Comparison of ENCODE assay signal across 22 mouse cellular contexts in genomic region chrX:57303188-57303878, GRCm38 (mm10). TPM values are rescaled to one million over a fixed set of nuclear protein-coding genes. Genes with fewer than 3 reads are reported as not detected.
DNase-seq lines count a peak whose midpoint lies in the region; ATAC-seq and TF ChIP-seq lines count a peak whose summit lies in the region.
"Had no signal": no experiment of that assay in that cellular context is flagged by ENCODE, and none has a peak within 500 bp of the region (broad histone marks: within the 10 kb centered on the region; RNA-seq: fewer than 3 reads in every experiment).

No protein-coding gene starts in this region.

- TF ChIP-seq EP300 in heart, adult 2 months (IDR thresholded peaks at IDR 0.05; ENCODE audit: insufficient read depth, low read depth, low read length): no peak

- 0 out of 2 replicates have a peak overlapping the region, but pooled peaks have one; percentile 6 for H3K27ac ChIP-seq in brown adipose tissue, adult 24 weeks (replicated peaks; ENCODE audit: low read depth, low read length)
- H3K27ac ChIP-seq in hindbrain, embryonic 11.5 days (ENCODE audit: low read depth, low read length): no peak overlapping the region
- H3K27ac ChIP-seq in heart, adult 2 months: no peak overlapping the region
- H3K27ac ChIP-seq in left cerebral cortex, adult 2 months: no peak overlapping the region
- H3K27ac ChIP-seq: forebrain, embryonic 15.5 days; liver, embryonic 12.5 days; midbrain, embryonic 12.5 days had no signal

- no peaks in the 10 kb centered on the region for H3K36me3 ChIP-seq in hindbrain, embryonic 11.5 days (ENCODE audit: control insufficient read depth, insufficient read depth, low read length)
- H3K36me3 ChIP-seq in heart, adult 2 months (ENCODE audit: control insufficient read depth, insufficient read depth, low read length): peaks cover 4% of the 10 kb centered on the region; the same call in 1 of the 2 replicates
- H3K36me3 ChIP-seq: forebrain, embryonic 15.5 days; G1E; liver, embryonic 12.5 days; midbrain, embryonic 12.5 days had no signal

- 0 out of 2 replicates have a peak, but pooled peaks have one; percentile 44 for ATAC-seq in monocyte, adult 5-6 weeks (replicated peaks; ENCODE audit: insufficient number of reproducible peaks, low FRiP score, low TSS enrichment, poor library complexity, severe bottlenecking)
- no peak for ATAC-seq in hindbrain, embryonic 11.5 days (ENCODE audit: low FRiP score)
- ATAC-seq: CD4-positive, CD25-positive, alpha-beta regulatory T cell, adult 4 months; forebrain, embryonic 15.5 days; liver, embryonic 12.5 days had no signal

- intact Hi-C loops in heart, adult 2 months (cut with DNase I): loop anchor here (10.0 kb wide), 1 partner anchor 249 kb away; the partner anchor contains the start of gene Htatsf1
- intact Hi-C loops in left cerebral cortex, adult 2 months (cut with DNase I): no loop called here

- no peaks in the 10 kb centered on the region for H3K9me3 ChIP-seq in hindbrain, embryonic 11.5 days (ENCODE audit: control insufficient read depth, low read length)
- H3K9me3 ChIP-seq: forebrain, embryonic 15.5 days; G1E; liver, embryonic 12.5 days; midbrain, embryonic 12.5 days had no signal

- H3K9ac ChIP-seq in hindbrain, embryonic 11.5 days (ENCODE audit: low read depth, low read length): no peak overlapping the region
- H3K9ac ChIP-seq in heart, adult 2 months (ENCODE audit: low read depth, low read length): no peak overlapping the region
- H3K9ac ChIP-seq: forebrain, embryonic 15.5 days; liver, embryonic 12.5 days; midbrain, embryonic 12.5 days had no signal

- H3K27me3 ChIP-seq in hindbrain, embryonic 11.5 days (ENCODE audit: control insufficient read depth, insufficient read depth, low read length): no peaks in the 10 kb centered on the region
- no peaks in the 10 kb centered on the region for H3K27me3 ChIP-seq in heart, adult 2 months (ENCODE audit: control insufficient read depth, insufficient read depth, low read length)
- H3K27me3 ChIP-seq: forebrain, embryonic 15.5 days; liver, embryonic 12.5 days; midbrain, embryonic 12.5 days had no signal

- no peak overlapping the region for H3K4me2 ChIP-seq in hindbrain, embryonic 11.5 days (replicated peaks; ENCODE audit: low read depth, low read length)
- H3K4me2 ChIP-seq: forebrain, embryonic 15.5 days; liver, embryonic 12.5 days; midbrain, embryonic 12.5 days had no signal

- DNase-seq in spleen, postnatal 36 days (ENCODE audit: low spot score in 2 of 2): peak; percentile 32 to 41
- no peak for DNase-seq in spleen, adult 18-20 months
- DNase-seq in hindbrain, embryonic 11.5 days (ENCODE audit: low spot score): no peak
- DNase-seq in heart, adult 2 months: no peak
- DNase-seq in left cerebral cortex, adult 2 months (ENCODE audit: extremely low spot score in 1 of 2, low spot score in 2 of 2): no peak
- DNase-seq: adrenal gland, postnatal 14 days; cerebellum, adult 2 months; cerebellum, postnatal 36 days; kidney, adult 2 months; kidney, postnatal 25 days; layer of hippocampus, adult 9-11 months; lung, adult 2 months; lung, postnatal 36 days; right cerebral cortex, postnatal 14 days; thymus, postnatal 14 days had no signal

- no peak overlapping the region for H3K4me3 ChIP-seq in brown adipose tissue, adult 24 weeks (ENCODE audit: insufficient read depth, low read depth, low read length)
- no peak overlapping the region for H3K4me3 ChIP-seq in hindbrain, embryonic 11.5 days (ENCODE audit: low read depth, low read length)
- H3K4me3 ChIP-seq in heart, adult 2 months: no peak overlapping the region
- no peak overlapping the region for H3K4me3 ChIP-seq in left cerebral cortex, adult 2 months
- H3K4me3 ChIP-seq: forebrain, embryonic 15.5 days; liver, embryonic 12.5 days; midbrain, embryonic 12.5 days had no signal

- H3K79me2 ChIP-seq in heart, adult 2 months (replicated peaks; ENCODE audit: control insufficient read depth, insufficient read depth, low read length): no peaks in the 10 kb centered on the region

- no peak for TF ChIP-seq CTCF in heart, adult 2 months (IDR thresholded peaks at IDR 0.05)
- TF ChIP-seq CTCF in left cerebral cortex, adult 2 months (IDR thresholded peaks at IDR 0.05): no peak

- H3K4me1 ChIP-seq in brown adipose tissue, adult 24 weeks (ENCODE audit: control insufficient read depth, insufficient read depth, insufficient read length, low read length): peaks cover 5% of the 10 kb centered on the region; the same call in 1 of the 2 replicates
- no peaks in the 10 kb centered on the region for H3K4me1 ChIP-seq in hindbrain, embryonic 11.5 days (replicated peaks; ENCODE audit: control insufficient read depth, insufficient read depth, low read length)
- peaks cover 3% of the 10 kb centered on the region for H3K4me1 ChIP-seq in heart, adult 2 months (ENCODE audit: control insufficient read depth, insufficient read depth, low read length)
- H3K4me1 ChIP-seq: forebrain, embryonic 15.5 days; liver, embryonic 12.5 days; midbrain, embryonic 12.5 days had no signal

- no peak for TF ChIP-seq POLR2A in heart, adult 2 months (IDR thresholded peaks at IDR 0.05; ENCODE audit: insufficient read depth, low read depth, low read length)

- WGBS in hindbrain, embryonic 11.5 days: 89% methylated on average over 8 of the region's 8 CpGs
- 64% methylated on average over 8 of the region's 8 CpGs for WGBS in heart, adult 2 months

RNA-seq across cellular contexts. Expression of gene Arhgef6, which starts 35.2 kb away (rescaled TPM):
- 15.1 and 22.8 TPM in 2 replicates for polyA plus RNA-seq in brown adipose tissue, adult 24 weeks (2012; ENCODE audit: insufficient read depth, insufficient read length, missing spikeins)
- 98.9 to 155 TPM (median 105 TPM) in 3 replicates for total RNA-seq in monocyte, adult 5-6 weeks (2017)
- 13.3 and 14.5 TPM in 2 replicates for polyA plus RNA-seq in hindbrain, embryonic 11.5 days (2014; fragmentation: Nextera tagmentation; extraction: Ambion mirVana)
- total RNA-seq in heart, adult 2 months (2021): 10 to 100 TPM; 61.5 to 64.2 TPM
- polyA plus RNA-seq in heart, adult 2 months (2012; rRNA removed): 38.2 and 82.1 TPM in 2 replicates
- 10 to 100 TPM; 14.4 to 16.4 TPM for total RNA-seq in left cerebral cortex, adult 2 months (2021)

Comparison
In these comparisons a context has a peak if more than half of its experiments do, and no peak if none do; other contexts are left out.
1. DNase-seq: peak in spleen, postnatal 36 days (2 of 2); none in spleen, adult 18-20 months (0 of 2), hindbrain, embryonic 11.5 days (single experiment), heart, adult 2 months (0 of 2) and left cerebral cortex, adult 2 months (0 of 2).